9 mouse cellular contexts compared by ENCODE assay signal in genomic region chr7:19489525-19489924, GRCm38 (mm10). TPM values are rescaled to one million over a fixed set of nuclear protein-coding genes. Genes with fewer than 3 reads are reported as not detected.
DNase-seq lines count a peak whose midpoint lies in the region; ATAC-seq lines count a peak whose summit lies in the region.
"Had no signal": no experiment of that assay in that cellular context is flagged by ENCODE, and none has a peak within 500 bp of the region (broad histone marks: within the 10 kb centered on the region; RNA-seq: fewer than 3 reads in every experiment).

No protein-coding gene starts in this region.

- H3K4me2 ChIP-seq in liver, embryonic 12.5 days = peak overlapping the region; percentile 13; the same call in 1 of the 2 replicates
- H3K4me2 ChIP-seq in hindbrain, embryonic 16.5 days (ENCODE audit: low read length) = peak overlapping the region; percentile 57
- peak overlapping the region; percentile 40 for H3K4me2 ChIP-seq in neural tube, embryonic 14.5 days (ENCODE audit: low read depth, low read length)

- H3K9ac ChIP-seq in liver, embryonic 12.5 days = no peak overlapping the region
- peak overlapping the region; percentile 51; the same call in 1 of the 2 replicates for H3K9ac ChIP-seq in hindbrain, embryonic 16.5 days (ENCODE audit: low read depth, low read length)
- H3K9ac ChIP-seq in neural tube, embryonic 14.5 days (replicated peaks; ENCODE audit: low read depth, low read length) = 0 out of 2 replicates have a peak overlapping the region, but pooled peaks have one; percentile 16

- H3K27me3 ChIP-seq in liver, embryonic 12.5 days (replicated peaks) = peaks cover 39% of the 10 kb centered on the region
- H3K27me3 ChIP-seq in forebrain, embryonic 10.5 days (ENCODE audit: poor library complexity, severe bottlenecking) = peaks cover 76% of the 10 kb centered on the region
- H3K27me3 ChIP-seq in hindbrain, embryonic 16.5 days (replicated peaks; ENCODE audit: control insufficient read depth, insufficient read depth, low read length) = peaks cover 46% of the 10 kb centered on the region
- peaks cover 25% of the 10 kb centered on the region for H3K27me3 ChIP-seq in neural tube, embryonic 14.5 days (ENCODE audit: control insufficient read depth, insufficient read depth, low read length)

- peaks cover 12% of the 10 kb centered on the region; the same call in 1 of the 2 replicates for H3K4me1 ChIP-seq in liver, embryonic 12.5 days
- peaks cover 17% of the 10 kb centered on the region for H3K4me1 ChIP-seq in forebrain, embryonic 10.5 days
- no peaks in the 10 kb centered on the region; the same call in 1 of the 2 replicates for H3K4me1 ChIP-seq in hindbrain, embryonic 16.5 days (ENCODE audit: control insufficient read depth, insufficient read depth, low read depth, low read length)
- H3K4me1 ChIP-seq in neural tube, embryonic 14.5 days (ENCODE audit: control insufficient read depth, insufficient read depth, low read length) = no peaks in the 10 kb centered on the region

- no peak overlapping the region for H3K4me3 ChIP-seq in liver, embryonic 12.5 days
- H3K4me3 ChIP-seq in forebrain, embryonic 10.5 days = peak overlapping the region; percentile 39
- peak overlapping the region; percentile 38 for H3K4me3 ChIP-seq in hindbrain, embryonic 16.5 days (ENCODE audit: low read length)
- peak overlapping the region; percentile 18 for H3K4me3 ChIP-seq in neural tube, embryonic 14.5 days (ENCODE audit: low read depth, low read length)

- no peak for ATAC-seq in liver, embryonic 12.5 days
- ATAC-seq in hindbrain, embryonic 16.5 days = peak; percentile 76
- peak; percentile 85; the same call in 1 of the 2 replicates for ATAC-seq in neural tube, embryonic 14.5 days (ENCODE audit: low read depth)

- no peak for DNase-seq in liver
- DNase-seq in forebrain, embryonic 10.5 days (ENCODE audit: extremely low spot score, low spot score) = no peak
- no peak for DNase-seq in spleen, postnatal 14 days (ENCODE audit: low spot score in 2 of 2)
- no peak for DNase-seq in ovary, postnatal 14 days (ENCODE audit: low spot score)
- DNase-seq: kidney, adult 8-10 months had no signal

- H3K36me3 ChIP-seq in liver, embryonic 12.5 days = no peaks in the 10 kb centered on the region
- H3K36me3 ChIP-seq in forebrain, embryonic 10.5 days (replicated peaks) = no peaks in the 10 kb centered on the region
- no peaks in the 10 kb centered on the region for H3K36me3 ChIP-seq in hindbrain, embryonic 16.5 days (ENCODE audit: control insufficient read depth, insufficient read depth, low read length)
- H3K36me3 ChIP-seq in neural tube, embryonic 14.5 days (ENCODE audit: control insufficient read depth, insufficient read depth, low read length) = no peaks in the 10 kb centered on the region

- no peak overlapping the region for H3K27ac ChIP-seq in liver, embryonic 12.5 days
- H3K27ac ChIP-seq in forebrain, embryonic 10.5 days = no peak overlapping the region
- no peak overlapping the region for H3K27ac ChIP-seq in hindbrain, embryonic 16.5 days (ENCODE audit: low read depth, low read length)
- H3K27ac ChIP-seq in neural tube, embryonic 14.5 days (ENCODE audit: low read depth, low read length) = no peak overlapping the region
- H3K27ac ChIP-seq: macrophage had no signal

- 61% methylated on average over 31 of the region's 31 CpGs for WGBS in liver, embryonic 12.5 days (ENCODE audit: insufficient replicate concordance)
- whole genome bisulfite sequencing in forebrain, embryonic 10.5 days = 2% methylated on average over 31 of the region's 31 CpGs
- 6% methylated on average over 31 of the region's 31 CpGs for WGBS in hindbrain, embryonic 16.5 days
- WGBS in neural tube, embryonic 14.5 days = 5% methylated on average over 31 of the region's 31 CpGs

- no peaks in the 10 kb centered on the region for H3K9me3 ChIP-seq in liver, embryonic 12.5 days (replicated peaks)
- H3K9me3 ChIP-seq in forebrain, embryonic 10.5 days = peaks cover 2% of the 10 kb centered on the region; the same call in 1 of the 2 replicates
- H3K9me3 ChIP-seq in hindbrain, embryonic 16.5 days (ENCODE audit: control insufficient read depth, low read length) = no peaks in the 10 kb centered on the region
- H3K9me3 ChIP-seq in neural tube, embryonic 14.5 days (ENCODE audit: control insufficient read depth, low read length) = no peaks in the 10 kb centered on the region

RNA-seq across cellular contexts. Expression of gene Bloc1s3, which starts 18.6 kb away (rescaled TPM):
- polyA plus RNA-seq in liver, embryonic 12.5 days (2016; fragmentation: Nextera tagmentation; extraction: Ambion mirVana) = 2.1 TPM in 2 replicates
- polyA plus RNA-seq in forebrain, embryonic 10.5 days (2016; fragmentation: Nextera tagmentation; extraction: Ambion mirVana) = 2.1 and 2.3 TPM in 2 replicates
- polyA plus RNA-seq in hindbrain, embryonic 16.5 days (2015; fragmentation: Nextera tagmentation; extraction: Ambion mirVana) = 3.5 and 4.2 TPM in 2 replicates
- polyA plus RNA-seq in neural tube, embryonic 14.5 days (2014; fragmentation: Nextera tagmentation; extraction: Ambion mirVana) = 2.8 and 3.2 TPM in 2 replicates

RNA-seq across cellular contexts. Expression of gene Trappc6a, which starts 18.7 kb away (rescaled TPM):
- polyA plus RNA-seq in liver, embryonic 12.5 days (2016; fragmentation: Nextera tagmentation; extraction: Ambion mirVana) = 68.4 and 68.6 TPM in 2 replicates
- polyA plus RNA-seq in forebrain, embryonic 10.5 days (2016; fragmentation: Nextera tagmentation; extraction: Ambion mirVana) = 53.8 and 60.9 TPM in 2 replicates
- polyA plus RNA-seq in hindbrain, embryonic 16.5 days (2015; fragmentation: Nextera tagmentation; extraction: Ambion mirVana) = 36.3 and 37.1 TPM in 2 replicates
- polyA plus RNA-seq in neural tube, embryonic 14.5 days (2014; fragmentation: Nextera tagmentation; extraction: Ambion mirVana) = 31.7 and 33.8 TPM in 2 replicates

RNA-seq across cellular contexts. Expression of gene Exoc3l2, which starts 26.4 kb away (rescaled TPM):
- polyA plus RNA-seq in liver, embryonic 12.5 days (2016; fragmentation: Nextera tagmentation; extraction: Ambion mirVana) = 3.6 and 3.9 TPM in 2 replicates
- polyA plus RNA-seq in forebrain, embryonic 10.5 days (2016; fragmentation: Nextera tagmentation; extraction: Ambion mirVana) = 0.82 and 0.99 TPM in 2 replicates
- 0.97 and 1.5 TPM in 2 replicates for polyA plus RNA-seq in hindbrain, embryonic 16.5 days (2015; fragmentation: Nextera tagmentation; extraction: Ambion mirVana)
- polyA plus RNA-seq in neural tube, embryonic 14.5 days (2014; fragmentation: Nextera tagmentation; extraction: Ambion mirVana) = 0.71 TPM in 2 replicates
- polyA plus RNA-seq: macrophage had no signal

RNA-seq across cellular contexts. Expression of gene Nkpd1, which starts 28.1 kb away (rescaled TPM):
- not detected in 2 replicates for polyA plus RNA-seq in liver, embryonic 12.5 days (2016; fragmentation: Nextera tagmentation; extraction: Ambion mirVana)
- 0.06 and 0.12 TPM in 2 replicates for polyA plus RNA-seq in forebrain, embryonic 10.5 days (2016; fragmentation: Nextera tagmentation; extraction: Ambion mirVana)
- 0.99 and 2.3 TPM in 2 replicates for polyA plus RNA-seq in hindbrain, embryonic 16.5 days (2015; fragmentation: Nextera tagmentation; extraction: Ambion mirVana)
- polyA plus RNA-seq in neural tube, embryonic 14.5 days (2014; fragmentation: Nextera tagmentation; extraction: Ambion mirVana) = 0.52 and 1.2 TPM in 2 replicates
- polyA plus RNA-seq: macrophage had no signal

RNA-seq across cellular contexts. Expression of gene Mark4, which starts 30.9 kb away (rescaled TPM):
- polyA plus RNA-seq in liver, embryonic 12.5 days (2016; fragmentation: Nextera tagmentation; extraction: Ambion mirVana) = 3.8 and 4.2 TPM in 2 replicates
- 5.7 and 6.5 TPM in 2 replicates for polyA plus RNA-seq in forebrain, embryonic 10.5 days (2016; fragmentation: Nextera tagmentation; extraction: Ambion mirVana)
- polyA plus RNA-seq in hindbrain, embryonic 16.5 days (2015; fragmentation: Nextera tagmentation; extraction: Ambion mirVana) = 13.5 and 15.9 TPM in 2 replicates
- polyA plus RNA-seq in neural tube, embryonic 14.5 days (2014; fragmentation: Nextera tagmentation; extraction: Ambion mirVana) = 17.0 and 19.2 TPM in 2 replicates
